Mouse (Mus musculus) liver, embryonic 16.5 days (tissue): ENCODE measurements at regions not wholly inside any gene's neighbourhood (a gene's known extent, or its start where the extent isn't known, plus 50 kb on each side); places are given as distances from the start of the nearest gene placed in this dataset.

ENCODE experiments used
- ATAC-seq: fragments of 200-750 bp; cut with Nextera tagmentation; 2 replicates; pipeline ENCODE4 v1.8.0; 2017; ENCODE audit warnings: low read depth, mild to moderate bottlenecking, moderate number of reproducible peaks, moderate library complexity
- H3K27ac ChIP-seq: fragments of 300-500 bp; sonication (generic); 2 replicates; pipeline ENCODE4 v1.5.1; 2014; ENCODE audit warnings: mild to moderate bottlenecking, low read length
- H3K27me3 ChIP-seq: fragments of 300-500 bp; sonication (generic); 2 replicates; pipeline ENCODE4 v1.6.1; 2014; ENCODE audit warnings: low read depth, low read length, mixed read lengths; ENCODE audit not compliant: control insufficient read depth, insufficient read depth
- H3K36me3 ChIP-seq: fragments of 300-500 bp; sonication (generic); 2 replicates; pipeline ENCODE4 v1.6.1; 2014; ENCODE audit warnings: mild to moderate bottlenecking; ENCODE audit not compliant: control insufficient read depth, insufficient read depth
- H3K4me1 ChIP-seq: fragments of 300-500 bp; sonication (generic); 2 replicates; pipeline ENCODE4 v1.6.1; 2014; ENCODE audit warnings: low read depth, low read length, mixed read lengths; ENCODE audit not compliant: control insufficient read depth
- H3K4me2 ChIP-seq: fragments of 300-500 bp; sonication (generic); 2 replicates; pipeline ENCODE4 v1.6.1; 2014; ENCODE audit warnings: low read depth, low read length, mixed read lengths
- H3K4me3 ChIP-seq: fragments of 300-500 bp; sonication (generic); 2 replicates; pipeline ENCODE4 v1.5.1; 2014; ENCODE audit warnings: low read depth, mild to moderate bottlenecking, low read length
- H3K9ac ChIP-seq: fragments of 300-500 bp; sonication (generic); 2 replicates; pipeline ENCODE4 v1.6.1; 2014; ENCODE audit warnings: low read depth, low read length
- H3K9me3 ChIP-seq: fragments of 300-500 bp; sonication (generic); replicated peaks from 2 replicates; pipeline ENCODE4 v1.6.1; 2016; ENCODE audit warnings: low read length; ENCODE audit not compliant: control insufficient read depth
- WGBS: fragments of 180-500 bp; shearing (Covaris S2); extraction: QIAGEN DNeasy Blood & Tissue Kit; methylation state at CpG from one replicate; pipeline ENCODE4 v1.1.7; 2014; ENCODE audit not compliant: insufficient replicate concordance; 5-methylcytosine and 5-hydroxymethylcytosine counted together

DNA sequence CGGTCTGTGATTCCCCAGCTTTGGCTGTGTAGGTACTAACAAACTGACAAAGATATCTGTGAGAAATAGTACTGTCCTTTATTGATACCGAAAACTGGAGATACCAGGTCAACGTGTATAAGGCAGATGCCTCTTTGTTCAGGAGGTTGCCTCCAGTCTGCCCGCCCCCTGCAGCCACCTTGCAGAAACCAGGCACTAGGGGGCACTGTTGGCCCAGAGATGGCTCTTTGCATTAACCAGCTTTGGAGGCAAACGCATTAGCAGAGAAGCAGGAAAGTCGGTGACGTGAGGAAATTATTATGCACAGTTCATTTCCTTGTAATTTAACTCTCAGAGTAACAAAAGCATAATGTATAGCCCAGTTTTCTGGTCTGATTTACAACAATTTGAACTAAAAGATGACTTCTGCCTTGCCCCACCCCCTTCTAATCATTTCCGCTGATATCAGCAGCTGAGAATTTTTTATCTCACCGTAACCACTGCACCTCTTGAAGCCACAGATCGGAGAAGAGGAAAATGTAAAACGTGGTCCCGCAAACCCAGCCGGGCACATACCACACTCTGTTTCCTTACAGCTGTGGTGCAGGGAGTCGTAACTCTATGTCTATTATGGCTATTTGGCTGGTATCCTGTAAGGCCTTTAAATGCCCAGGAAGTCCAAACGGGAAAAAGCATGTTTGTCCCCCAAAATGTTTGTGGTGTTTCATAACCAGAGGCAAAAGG lies 203.5 kb downstream of the Icos start:
- Histone ChIP-seq H3K27me3 (no peaks in the 10 kb centered on the region), H3K4me2 (0 out of 2 replicates have a peak overlapping the region, but pooled peaks have one; percentile 9), H3K4me1 (no peaks in the 10 kb centered on the region), H3K4me3 (no peak overlapping the region), H3K9me3 (no peaks in the 10 kb centered on the region), H3K27ac (no peak overlapping the region), H3K9ac (no peak overlapping the region), H3K36me3 (no peaks in the 10 kb centered on the region)
- ATAC-seq, result no peak
- WGBS, result 9% methylated on average over 15 of the region's 15 CpGs

DNA sequence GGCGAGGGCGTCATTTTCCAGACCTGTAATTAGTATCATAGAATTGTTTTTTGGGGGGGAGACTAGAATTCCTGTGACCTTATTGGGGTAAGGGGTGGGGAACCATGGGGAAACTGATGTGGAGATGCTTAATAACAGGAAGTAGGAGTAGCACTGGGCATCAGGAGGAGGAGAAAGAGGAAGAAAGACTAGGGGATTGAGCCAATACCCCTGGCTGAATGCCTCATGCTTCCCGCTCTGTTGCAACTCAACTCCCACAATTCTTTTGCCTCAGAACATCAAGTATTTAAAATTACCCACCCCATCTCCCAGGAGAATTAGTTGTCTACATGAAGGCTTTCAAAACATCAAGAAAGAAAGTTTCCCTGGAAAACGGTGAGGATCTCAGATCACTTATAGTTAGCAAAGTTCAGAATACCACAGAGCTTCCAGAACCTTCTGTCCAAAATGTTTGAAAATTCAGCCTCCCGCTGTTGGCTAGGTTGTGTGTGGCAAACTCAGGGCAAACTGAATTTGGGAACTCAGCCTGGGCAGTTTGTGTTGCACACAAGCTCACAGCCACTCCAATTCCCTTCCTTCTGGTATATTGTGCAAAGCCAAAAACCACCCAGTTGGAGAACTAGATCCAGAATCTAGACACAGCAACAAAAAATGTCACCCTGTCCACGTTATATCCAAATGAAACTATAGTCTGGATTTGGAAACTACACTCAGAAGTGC lies 209.8 kb downstream of the Icos start:
- Histone ChIP-seq H3K4me2 (no peak overlapping the region), H3K9ac (no peak overlapping the region), H3K4me3 (no peak overlapping the region), H3K36me3 (no peaks in the 10 kb centered on the region), H3K9me3 (no peaks in the 10 kb centered on the region), H3K27me3 (no peaks in the 10 kb centered on the region), H3K4me1 (no peaks in the 10 kb centered on the region), H3K27ac (no peak overlapping the region)
- 60% methylated on average over 6 of the region's 6 CpGs for WGBS
- ATAC-seq, result no peak

DNA sequence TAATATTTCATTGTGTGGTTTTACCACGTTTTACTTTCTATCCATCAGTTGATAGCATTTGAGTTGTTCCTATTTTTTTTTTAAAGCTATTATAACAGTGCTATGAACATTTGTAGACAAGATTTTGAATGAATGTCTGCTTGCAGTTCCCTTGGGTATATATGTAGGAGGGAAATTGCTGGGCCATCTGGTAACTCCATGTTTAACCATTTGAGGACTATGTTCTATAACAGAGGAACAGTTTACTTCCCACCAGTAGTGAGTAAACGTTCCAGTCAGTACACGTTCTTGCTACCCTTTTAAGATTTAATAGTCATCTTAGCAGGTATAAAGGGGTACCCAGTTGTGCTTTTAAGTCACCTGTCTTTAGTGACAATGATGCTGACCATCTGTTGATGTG lies 213.2 kb downstream of the Icos start:
- Histone ChIP-seq H3K9me3 (no peaks in the 10 kb centered on the region), H3K4me3 (no peak overlapping the region), H3K4me1 (no peaks in the 10 kb centered on the region), H3K36me3 (no peaks in the 10 kb centered on the region), H3K4me2 (no peak overlapping the region), H3K9ac (no peak overlapping the region), H3K27me3 (no peaks in the 10 kb centered on the region), H3K27ac (no peak overlapping the region)
- 47% methylated on average over 3 of the region's 3 CpGs for WGBS
- ATAC-seq, result no peak

DNA sequence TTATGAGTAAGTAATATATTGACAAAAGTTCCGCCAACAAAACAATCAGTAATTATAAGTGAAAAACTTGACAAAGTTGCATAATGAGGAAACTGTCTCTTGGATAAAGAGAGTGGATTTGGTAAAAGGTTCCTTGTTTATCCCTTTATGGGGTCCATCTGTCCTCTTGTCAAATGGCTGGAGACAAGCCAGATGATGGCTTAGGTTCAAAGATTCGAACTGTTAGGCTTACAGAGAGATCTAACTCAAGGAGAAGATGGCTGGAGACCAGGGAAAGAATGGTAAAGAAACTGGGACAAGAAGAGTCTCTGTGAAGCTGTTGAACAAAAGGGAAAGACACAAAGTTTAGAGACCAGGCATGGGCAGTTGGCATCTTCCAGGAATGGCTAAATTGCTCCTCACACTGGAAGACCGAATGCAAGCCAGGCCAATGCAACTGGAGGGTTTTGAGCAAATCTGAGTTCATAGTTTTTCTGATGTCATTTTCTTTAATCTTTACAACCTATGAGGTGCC lies 220.9 kb downstream of the Icos start:
- Histone ChIP-seq H3K4me2 (no peak overlapping the region), H3K9ac (no peak overlapping the region)
- WGBS, result 66% methylated on average over 3 of the region's 3 CpGs

DNA sequence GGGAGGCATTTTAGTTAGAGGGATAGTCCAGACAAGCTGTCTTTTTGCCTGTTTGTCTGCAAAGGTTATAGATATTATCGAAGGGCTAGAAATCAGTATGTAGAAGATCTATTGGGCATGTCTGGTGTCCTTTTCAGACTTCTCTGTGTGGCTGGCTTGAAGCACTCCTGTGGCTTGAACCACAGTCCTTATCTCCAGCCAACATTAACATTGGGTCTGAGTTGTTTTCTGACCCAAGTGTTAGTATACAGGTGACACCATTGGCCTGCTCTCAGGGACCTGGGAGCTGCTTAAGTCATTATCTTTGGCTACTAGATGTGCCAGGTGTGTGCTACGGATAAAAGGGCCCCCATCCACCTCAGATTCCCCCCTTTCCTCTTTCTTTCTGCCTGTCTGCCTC lies 223.3 kb downstream of the Icos start:
- Histone ChIP-seq H3K36me3 (no peaks in the 10 kb centered on the region), H3K4me2 (no peak overlapping the region), H3K4me3 (no peak overlapping the region), H3K4me1 (no peaks in the 10 kb centered on the region), H3K27me3 (no peaks in the 10 kb centered on the region), H3K9me3 (no peaks in the 10 kb centered on the region), H3K9ac (no peak overlapping the region), H3K27ac (no peak overlapping the region)
- WGBS, result 36% methylated on average over 2 of the region's 2 CpGs
- ATAC-seq, result no peak

More for the DNA sequence above, 220.9 kb downstream of the Icos start:
- Histone ChIP-seq H3K4me1 (no peaks in the 10 kb centered on the region), H3K4me3 (no peak overlapping the region), H3K9me3 (no peaks in the 10 kb centered on the region), H3K27ac (no peak overlapping the region), H3K36me3 (no peaks in the 10 kb centered on the region), H3K27me3 (no peaks in the 10 kb centered on the region)
- no peak for ATAC-seq

DNA sequence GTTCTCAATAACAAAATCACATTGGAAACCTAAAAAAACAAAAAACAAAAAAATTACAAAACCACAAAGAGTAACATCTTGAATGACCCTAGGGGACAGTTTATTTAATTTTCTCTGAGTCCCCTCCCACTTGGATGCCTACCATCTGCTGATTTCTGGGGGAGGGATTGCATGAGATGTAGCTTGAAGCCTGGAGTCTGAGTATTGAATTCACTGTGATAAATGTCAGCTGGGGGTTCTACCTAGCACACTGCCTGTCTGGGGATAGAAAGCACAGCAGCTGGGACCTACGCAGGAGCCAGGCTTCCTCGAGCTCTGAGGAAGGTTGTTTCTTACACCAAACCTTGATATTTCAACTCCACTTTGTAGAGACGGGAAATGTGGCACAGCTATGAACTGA lies 224.4 kb downstream of the Icos start:
- Histone ChIP-seq H3K27ac (no peak overlapping the region), H3K36me3 (no peaks in the 10 kb centered on the region), H3K9me3 (no peaks in the 10 kb centered on the region), H3K27me3 (no peaks in the 10 kb centered on the region), H3K4me1 (no peaks in the 10 kb centered on the region), H3K9ac (no peak overlapping the region), H3K4me3 (no peak overlapping the region), H3K4me2 (no peak overlapping the region)
- no peak for ATAC-seq
- 71% methylated on average over 3 of the region's 3 CpGs for WGBS

DNA sequence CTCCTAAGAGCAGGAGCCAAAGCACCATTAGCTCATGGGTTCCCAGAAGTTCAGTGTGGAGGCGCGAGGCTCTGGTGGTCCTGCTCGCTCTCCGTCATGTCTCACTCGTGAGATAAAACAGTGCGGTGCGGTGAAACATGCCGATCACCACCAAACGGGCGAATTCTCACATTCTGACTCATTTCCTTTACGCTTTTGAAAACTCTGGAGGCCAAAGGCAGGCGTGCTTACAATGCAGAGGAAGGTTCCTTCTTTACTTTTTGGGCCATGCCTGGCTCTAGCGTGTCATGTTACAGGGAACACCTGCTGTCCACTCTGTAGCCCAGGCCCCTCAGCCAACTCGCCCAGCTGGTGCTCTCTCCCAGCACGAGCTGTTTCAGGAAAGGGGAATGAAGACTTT lies 225.4 kb downstream of the Icos start:
- H3K27me3 ChIP-seq, result no peaks in the 10 kb centered on the region
- H3K9me3 ChIP-seq, result no peaks in the 10 kb centered on the region
- no peak overlapping the region for H3K4me2 ChIP-seq
- no peak overlapping the region for H3K27ac ChIP-seq
- H3K9ac ChIP-seq, result no peak overlapping the region
- no peak for ATAC-seq
- no peaks in the 10 kb centered on the region for H3K36me3 ChIP-seq
- WGBS, result 10% methylated on average over 15 of the region's 15 CpGs
- H3K4me1 ChIP-seq, result no peaks in the 10 kb centered on the region
- no peak overlapping the region for H3K4me3 ChIP-seq

DNA sequence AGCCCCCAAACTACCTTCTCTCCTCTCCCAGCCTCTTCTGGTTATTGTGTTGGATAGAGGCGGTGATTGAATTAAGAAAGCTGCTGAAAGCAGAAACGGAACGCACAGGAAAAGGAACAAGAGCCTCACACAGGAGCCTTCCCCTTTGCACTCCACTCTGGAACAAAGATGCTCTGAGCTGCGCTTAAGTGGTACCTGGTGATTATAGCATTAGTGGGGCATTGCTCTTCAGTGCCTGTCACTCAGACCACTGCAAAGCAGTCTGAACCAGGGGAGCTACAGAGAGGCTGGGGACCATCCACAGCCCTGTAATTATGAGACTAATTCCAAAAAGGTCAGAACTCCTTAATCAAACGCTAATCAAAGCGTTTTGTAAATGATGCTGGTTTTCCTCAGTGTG lies 225.9 kb downstream of the Icos start:
- Histone ChIP-seq H3K36me3 (no peaks in the 10 kb centered on the region), H3K9me3 (no peaks in the 10 kb centered on the region), H3K27me3 (no peaks in the 10 kb centered on the region), H3K4me2 (no peak overlapping the region), H3K9ac (no peak overlapping the region), H3K4me3 (no peak overlapping the region), H3K4me1 (no peaks in the 10 kb centered on the region), H3K27ac (no peak overlapping the region)
- ATAC-seq, result no peak
- 34% methylated on average over 6 of the region's 6 CpGs for WGBS

DNA sequence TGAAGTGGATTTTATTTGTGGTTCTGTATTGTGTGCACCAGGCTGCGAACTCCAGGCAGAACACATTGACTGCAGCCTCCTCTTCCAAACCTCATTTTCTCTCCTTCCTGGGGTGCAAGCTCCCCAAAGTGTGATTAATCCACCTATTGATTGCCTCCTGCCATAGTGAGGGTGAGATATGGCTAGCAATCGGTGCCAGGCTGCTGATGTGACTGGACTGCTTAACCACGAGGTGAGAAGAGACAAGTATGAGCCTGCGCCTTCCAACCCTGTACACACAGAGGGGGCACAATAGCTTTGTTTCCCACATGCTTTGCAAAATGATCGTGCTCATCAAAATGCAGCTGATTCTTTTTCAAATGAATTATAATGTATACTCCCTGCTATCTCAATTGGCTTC lies 227.4 kb downstream of the Icos start:
- WGBS, result 58% methylated on average over 5 of the region's 5 CpGs

More for the DNA sequence above, 227.4 kb downstream of the Icos start:
- no peak overlapping the region for H3K4me2 ChIP-seq
- no peak overlapping the region for H3K4me3 ChIP-seq
- no peaks in the 10 kb centered on the region for H3K36me3 ChIP-seq
- no peak overlapping the region for H3K27ac ChIP-seq
- no peaks in the 10 kb centered on the region for H3K27me3 ChIP-seq
- no peaks in the 10 kb centered on the region for H3K9me3 ChIP-seq
- H3K4me1 ChIP-seq, result no peaks in the 10 kb centered on the region
- no peak for ATAC-seq
- H3K9ac ChIP-seq, result no peak overlapping the region
